Mouse (Mus musculus) E14TG2a.4 (cell line): ENCODE results near the gene Saxo2.

Experiments
- CTCF ChIP-seq: conservative IDR thresholded peaks from 2 replicates; pipeline ENCODE4 v1.5.1; 2014; ENCODE audit warnings: low read length
- NANOG ChIP-seq: IDR thresholded peaks from 2 replicates; pipeline ENCODE4 v1.6.1; 2014; ENCODE audit warnings: borderline replicate concordance, low read length, mixed read lengths

GRCm38 (mm10) chr7:82688736-82689135 lies 40.4 kb upstream of the Saxo2 start:
- TF ChIP-seq CTCF = no peak
- no peak for TF ChIP-seq NANOG
